Mouse (Mus musculus): ENCODE results near the gene Ikbke.

DNA sequence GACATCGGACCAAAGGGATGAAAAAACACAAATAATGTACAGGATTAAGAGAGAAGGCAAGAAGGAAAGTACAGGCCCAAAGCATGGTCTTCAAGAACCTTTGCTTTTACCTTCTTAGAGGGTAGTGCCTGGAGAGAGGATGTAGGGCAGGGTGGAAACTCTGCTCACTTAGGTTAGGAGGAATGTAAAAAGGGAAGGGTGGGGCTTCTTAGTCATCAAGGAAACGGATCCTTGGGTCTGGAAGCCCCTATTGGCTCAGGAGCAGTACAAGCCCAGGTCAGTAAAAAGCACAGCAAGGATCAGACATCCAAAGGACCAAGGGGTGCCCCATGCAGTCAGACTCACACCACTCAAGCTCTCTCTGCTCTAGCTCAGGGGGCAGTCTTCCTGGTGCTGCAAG is 7.9 kb upstream of the Ikbke start:
- no peak for TF ChIP-seq POLR2A (IDR thresholded peaks at IDR 0.05; ENCODE audit: extremely low read depth, insufficient read depth, low read length)
- TF ChIP-seq CTCF (IDR thresholded peaks at IDR 0.05; ENCODE audit: extremely low read depth, insufficient read depth, low read length): no peak
